Mouse (Mus musculus): ENCODE data around the gene 9630041A04Rik.

GRCm38 (mm10) chr9:101939006-101939405, 77.4 kb downstream of the 9630041A04Rik start:
- no peak for TF ChIP-seq POLR2A (IDR thresholded peaks at IDR 0.05; ENCODE audit: low read depth, low read length)
- no peak for TF ChIP-seq CTCF (IDR thresholded peaks at IDR 0.05; ENCODE audit: extremely low read depth, insufficient read depth, insufficient read length, insufficient replicate concordance)
